Mouse (Mus musculus) liver, adult 2 months (tissue): ENCODE results near the gene Hsd17b7. TPM values are rescaled to one million over a fixed set of nuclear protein-coding genes. Genes with fewer than 3 reads are reported as not detected.
A peak's percentile ranks its signal among the peaks of the same experiment; 100 is the strongest.

ENCODE experiments used
- DNase-seq: peaks from one replicate; pipeline ENCODE4 v3.0.0-alpha.2; 2011; ENCODE audit warnings: low read depth, low spot score; ENCODE audit errors: extremely low read depth
- H3K27ac ChIP-seq: fragments of 200-500 bp; replicated peaks from 2 replicates; pipeline ENCODE4 v1.5.1; 2012; ENCODE audit warnings: low read depth, mild to moderate bottlenecking, control low read depth, inconsistent platforms, low read length; ENCODE audit not compliant: insufficient read depth
- H3K27me3 ChIP-seq: fragments of 200-500 bp; 2 replicates; pipeline ENCODE4 v1.6.1; 2012; ENCODE audit warnings: mild to moderate bottlenecking, moderate library complexity, low read length, inconsistent platforms; ENCODE audit not compliant: control insufficient read depth, insufficient read depth
- H3K36me3 ChIP-seq: fragments of 200-500 bp; 2 replicates; pipeline ENCODE4 v1.6.1; 2012; ENCODE audit warnings: low read length, inconsistent platforms; ENCODE audit not compliant: control insufficient read depth, insufficient read depth
- H3K4me1 ChIP-seq: fragments of 200-500 bp; 2 replicates; pipeline ENCODE4 v1.6.1; 2011; ENCODE audit warnings: low read length; ENCODE audit not compliant: control insufficient read depth, insufficient read depth
- H3K4me3 ChIP-seq: fragments of 200-500 bp; 2 replicates; pipeline ENCODE4 v1.5.1; 2011; ENCODE audit warnings: low read depth, mild to moderate bottlenecking, control low read depth, low read length, moderate library complexity; ENCODE audit not compliant: insufficient read depth
- H3K79me2 ChIP-seq: fragments of 200-500 bp; 2 replicates; pipeline ENCODE4 v1.6.1; 2012; ENCODE audit warnings: inconsistent platforms, mild to moderate bottlenecking, low read length, moderate library complexity; ENCODE audit not compliant: control insufficient read depth, insufficient read depth
- H3K9ac ChIP-seq: fragments of 200-500 bp; 2 replicates; pipeline ENCODE4 v1.6.1; 2012; ENCODE audit warnings: low read depth, mild to moderate bottlenecking, control low read depth, inconsistent platforms, low read length
- CTCF ChIP-seq: fragments of 200-500 bp; IDR thresholded peaks from 2 replicates; pipeline ENCODE4 v1.5.1; 2011; ENCODE audit warnings: low read depth, low read length, control low read depth
- POLR2A ChIP-seq: fragments of 200-500 bp; IDR thresholded peaks from 2 replicates; pipeline ENCODE4 v1.6.1; 2011; ENCODE audit warnings: low read length, control low read depth; ENCODE audit not compliant: insufficient read depth; ENCODE audit errors: extremely low read depth
- WGBS: fragments of 180-500 bp; shearing (Covaris S2); methylation state at CpG from one replicate; pipeline ENCODE4 v1.1.7; 2018; 5-methylcytosine and 5-hydroxymethylcytosine counted together
- polyA plus RNA-seq: library from polyadenylated mRNA; depleted of rRNA; stranded (reverse); fragments of >200 nt; gene quantifications from 2 replicates; pipeline ENCODE4 v1.2.3, GENCODE M21; 2012
- total RNA-seq: library from RNA; depleted of rRNA; stranded (reverse); fragments of >200 nt; gene quantifications from 2 replicates; pipeline ENCODE4 v1.2.3, GENCODE M21; 2014

The Hsd17b7 gene
- total and polyA plus RNA-seq, 2 experiments: 22.1 to 41.3 TPM

- no peak overlapping the region for H3K4me3 ChIP-seq
- no peaks in the 10 kb centered on the region for H3K4me1 ChIP-seq
- no peak overlapping the region for H3K27ac ChIP-seq
- WGBS: 59% methylated on average over 7 of the region's 7 CpGs
- DNase-seq: no peak
- H3K9ac ChIP-seq: no peak overlapping the region
- no peak for TF ChIP-seq POLR2A
- TF ChIP-seq CTCF: no peak
- no peaks in the 10 kb centered on the region for H3K79me2 ChIP-seq
- H3K36me3 ChIP-seq: peaks cover 36% of the 10 kb centered on the region
- H3K27me3 ChIP-seq: no peaks in the 10 kb centered on the region
These were observed 19.1 kb downstream of the Hsd17b7 start for GRCm38 (mm10) chr1:169949981-169950380.

GRCm38 (mm10) chr1:169948866-169949265 is 20.2 kb downstream of the Hsd17b7 start:
- no peaks in the 10 kb centered on the region for H3K4me1 ChIP-seq
- peaks cover 29% of the 10 kb centered on the region for H3K36me3 ChIP-seq
- no peak overlapping the region for H3K4me3 ChIP-seq
- no peaks in the 10 kb centered on the region for H3K79me2 ChIP-seq
- 79% methylated on average over 7 of the region's 7 CpGs for WGBS
- no peaks in the 10 kb centered on the region for H3K27me3 ChIP-seq
- no peak overlapping the region for H3K9ac ChIP-seq
- H3K27ac ChIP-seq: no peak overlapping the region
- DNase-seq: no peak
- TF ChIP-seq POLR2A (no peak), CTCF (no peak)

- Histone ChIP-seq H3K4me3 (no peak overlapping the region), H3K79me2 (no peaks in the 10 kb centered on the region), H3K9ac (no peak overlapping the region), H3K27ac (no peak overlapping the region), H3K4me1 (no peaks in the 10 kb centered on the region), H3K27me3 (no peaks in the 10 kb centered on the region), H3K36me3 (peaks cover 26% of the 10 kb centered on the region)
- WGBS: 71% methylated on average over 7 of the region's 7 CpGs
- no peak for DNase-seq
- TF ChIP-seq CTCF (no peak), POLR2A (no peak)
These were observed 20.8 kb downstream of the Hsd17b7 start for GRCm38 (mm10) chr1:169948280-169948679.

- TF ChIP-seq CTCF (0 out of 2 replicates have a peak, but pooled peaks have one; percentile 22), POLR2A (no peak)
- Histone ChIP-seq H3K36me3 (peaks cover 19% of the 10 kb centered on the region), H3K4me1 (no peaks in the 10 kb centered on the region), H3K79me2 (no peaks in the 10 kb centered on the region), H3K4me3 (no peak overlapping the region), H3K27ac (no peak overlapping the region), H3K9ac (no peak overlapping the region), H3K27me3 (no peaks in the 10 kb centered on the region)
- DNase-seq: no peak
- WGBS: 77% methylated on average over 6 of the region's 6 CpGs
These were observed 21.4 kb downstream of the Hsd17b7 start for GRCm38 (mm10) chr1:169947654-169948053.

GRCm38 (mm10) chr1:169946004-169946403 is 23.0 kb downstream of the Hsd17b7 start:
- Histone ChIP-seq H3K9ac (no peak overlapping the region), H3K36me3 (peaks cover 9% of the 10 kb centered on the region), H3K79me2 (no peaks in the 10 kb centered on the region), H3K4me1 (no peaks in the 10 kb centered on the region), H3K27ac (no peak overlapping the region), H3K27me3 (no peaks in the 10 kb centered on the region), H3K4me3 (no peak overlapping the region)
- no peak for DNase-seq
- 77% methylated on average over 3 of the region's 3 CpGs for WGBS
- no peak for TF ChIP-seq CTCF
- no peak for TF ChIP-seq POLR2A

GRCm38 (mm10) chr1:169939345-169939744 is 29.7 kb downstream of the Hsd17b7 start:
- Histone ChIP-seq H3K27ac (no peak overlapping the region), H3K79me2 (no peaks in the 10 kb centered on the region), H3K9ac (no peak overlapping the region), H3K4me3 (no peak overlapping the region), H3K36me3 (no peaks in the 10 kb centered on the region), H3K27me3 (no peaks in the 10 kb centered on the region), H3K4me1 (no peaks in the 10 kb centered on the region; the same call in 1 of the 2 replicates)
- DNase-seq: no peak
- 5% methylated on average over 2 of the region's 2 CpGs for WGBS
- TF ChIP-seq POLR2A (no peak), CTCF (peak; percentile 60)
